Mouse (Mus musculus) forebrain, embryonic 12.5 days (tissue): ENCODE measurements around the gene Myo6. TPM values are rescaled to one million over a fixed set of nuclear protein-coding genes. Genes with fewer than 3 reads are reported as not detected.

ENCODE experiments used
- ATAC-seq: fragments of 200-750 bp; cut with Nextera tagmentation; 2 replicates; pipeline ENCODE4 v1.8.0; 2017; ENCODE audit warnings: moderate TSS enrichment; ENCODE audit not compliant: low FRiP score
- H3K27ac ChIP-seq: fragments of 300-500 bp; sonication (generic); 2 replicates; pipeline ENCODE4 v1.5.1; 2016; ENCODE audit warnings: mild to moderate bottlenecking
- H3K27me3 ChIP-seq: fragments of 300-500 bp; sonication (generic); 2 replicates; pipeline ENCODE4 v1.6.1; 2016; ENCODE audit warnings: mild to moderate bottlenecking
- H3K36me3 ChIP-seq: fragments of 300-500 bp; sonication (generic); replicated peaks from 2 replicates; pipeline ENCODE4 v1.6.1; 2016; ENCODE audit warnings: mild to moderate bottlenecking
- H3K4me1 ChIP-seq: fragments of 300-500 bp; sonication (generic); 2 replicates; pipeline ENCODE4 v1.6.1; 2016
- H3K4me2 ChIP-seq: fragments of 300-500 bp; sonication (generic); 2 replicates; pipeline ENCODE4 v1.6.1; 2016; ENCODE audit warnings: mild to moderate bottlenecking, moderate library complexity
- H3K4me3 ChIP-seq: fragments of 300-500 bp; sonication (generic); replicated peaks from 2 replicates; pipeline ENCODE4 v1.5.1; 2016; ENCODE audit warnings: mild to moderate bottlenecking
- H3K9ac ChIP-seq: fragments of 300-500 bp; sonication (generic); 2 replicates; pipeline ENCODE4 v1.6.1; 2016; ENCODE audit warnings: mild to moderate bottlenecking
- H3K9me3 ChIP-seq: fragments of 300-500 bp; sonication (generic); 2 replicates; pipeline ENCODE4 v1.6.1; 2016
- WGBS: fragments of 180-500 bp; shearing (Covaris S2); methylation state at CpG from one replicate; pipeline ENCODE4 v1.1.7; 2016; 5-methylcytosine and 5-hydroxymethylcytosine counted together
- polyA plus RNA-seq: library from polyadenylated mRNA; unstranded; fragments of >200 nt; fragmentation: Nextera tagmentation; extraction: Ambion mirVana; gene quantifications from 2 replicates; pipeline ENCODE4 v1.2.1, GENCODE M21; 2016

Gene Myo6
- polyA plus RNA-seq, 1 experiment from 2014 or later: 15.1 TPM

GRCm38 (mm10) chr9:80186693-80187092, 21.9 kb downstream of the Myo6 start:
- peaks cover 7% of the 10 kb centered on the region for H3K4me1 ChIP-seq
- ATAC-seq: 0 out of 2 replicates have a peak, but pooled peaks have one; percentile 42
- H3K9ac ChIP-seq: no peak overlapping the region
- H3K9me3 ChIP-seq: no peaks in the 10 kb centered on the region
- H3K4me2 ChIP-seq: no peak overlapping the region
- WGBS: 92% methylated on average over 8 of the region's 8 CpGs
- H3K27ac ChIP-seq: no peak overlapping the region
- H3K4me3 ChIP-seq: no peak overlapping the region
- no peaks in the 10 kb centered on the region for H3K36me3 ChIP-seq
- no peaks in the 10 kb centered on the region for H3K27me3 ChIP-seq

GRCm38 (mm10) chr9:80188324-80188893, 23.6 kb downstream of the Myo6 start:
- Histone ChIP-seq H3K4me2 (no peak overlapping the region), H3K36me3 (no peaks in the 10 kb centered on the region), H3K9ac (no peak overlapping the region), H3K27me3 (no peaks in the 10 kb centered on the region), H3K9me3 (no peaks in the 10 kb centered on the region), H3K4me3 (no peak overlapping the region), H3K4me1 (peaks cover 7% of the 10 kb centered on the region), H3K27ac (no peak overlapping the region)
- ATAC-seq: peak; percentile 77
- WGBS: 22% methylated on average over 5 of the region's 5 CpGs

DNA sequence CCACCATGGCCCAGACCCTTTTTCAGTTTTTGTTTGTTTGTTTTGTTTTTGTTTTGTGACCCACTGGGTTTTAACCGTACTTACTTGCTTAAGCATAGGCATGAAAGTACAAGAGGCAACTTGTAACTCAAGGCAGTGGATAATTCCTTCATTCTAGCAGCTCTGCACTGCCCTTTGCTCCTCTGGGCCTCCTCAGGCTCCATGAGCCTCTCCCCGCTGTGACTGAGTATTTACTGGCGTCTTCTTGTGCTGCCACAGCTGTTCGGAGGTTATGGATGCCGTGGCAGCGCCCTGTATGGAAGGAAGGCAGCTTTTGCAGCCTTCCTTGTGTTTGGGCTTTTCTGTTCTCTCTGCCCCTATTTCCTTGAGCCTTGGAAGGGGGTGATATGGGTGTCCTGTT, 26.4 kb downstream of the Myo6 start:
- Histone ChIP-seq H3K9ac (no peak overlapping the region), H3K4me1 (peaks cover 10% of the 10 kb centered on the region), H3K27ac (no peak overlapping the region), H3K9me3 (no peaks in the 10 kb centered on the region), H3K4me3 (no peak overlapping the region), H3K36me3 (no peaks in the 10 kb centered on the region), H3K27me3 (0 out of 2 replicates have a peak, but pooled peaks cover 2% of the 10 kb centered on the region), H3K4me2 (no peak overlapping the region)
- 74% methylated on average over 6 of the region's 6 CpGs for WGBS
- no peak for ATAC-seq

- no peak overlapping the region for H3K4me2 ChIP-seq
- H3K4me1 ChIP-seq: peaks cover 19% of the 10 kb centered on the region
- H3K9ac ChIP-seq: no peak overlapping the region
- 0 out of 2 replicates have a peak, but pooled peaks cover 3% of the 10 kb centered on the region for H3K27me3 ChIP-seq
- no peak overlapping the region for H3K27ac ChIP-seq
- WGBS: 86% methylated on average over 10 of the region's 10 CpGs
- H3K36me3 ChIP-seq: no peaks in the 10 kb centered on the region
- no peak for ATAC-seq
- H3K9me3 ChIP-seq: no peaks in the 10 kb centered on the region
- H3K4me3 ChIP-seq: no peak overlapping the region
These were observed 27.5 kb downstream of the Myo6 start for GRCm38 (mm10) chr9:80192324-80192723.

- no peaks in the 10 kb centered on the region for H3K36me3 ChIP-seq
- H3K27me3 ChIP-seq: 0 out of 2 replicates have a peak, but pooled peaks cover 3% of the 10 kb centered on the region
- H3K9ac ChIP-seq: no peak overlapping the region
- H3K4me2 ChIP-seq: no peak overlapping the region
- H3K27ac ChIP-seq: no peak overlapping the region
- H3K4me3 ChIP-seq: no peak overlapping the region
- H3K4me1 ChIP-seq: peaks cover 16% of the 10 kb centered on the region
- H3K9me3 ChIP-seq: no peaks in the 10 kb centered on the region
- no peak for ATAC-seq
- 76% methylated on average over 6 of the region's 6 CpGs for WGBS
These were observed 29.6 kb downstream of the Myo6 start for GRCm38 (mm10) chr9:80194446-80194845.

DNA sequence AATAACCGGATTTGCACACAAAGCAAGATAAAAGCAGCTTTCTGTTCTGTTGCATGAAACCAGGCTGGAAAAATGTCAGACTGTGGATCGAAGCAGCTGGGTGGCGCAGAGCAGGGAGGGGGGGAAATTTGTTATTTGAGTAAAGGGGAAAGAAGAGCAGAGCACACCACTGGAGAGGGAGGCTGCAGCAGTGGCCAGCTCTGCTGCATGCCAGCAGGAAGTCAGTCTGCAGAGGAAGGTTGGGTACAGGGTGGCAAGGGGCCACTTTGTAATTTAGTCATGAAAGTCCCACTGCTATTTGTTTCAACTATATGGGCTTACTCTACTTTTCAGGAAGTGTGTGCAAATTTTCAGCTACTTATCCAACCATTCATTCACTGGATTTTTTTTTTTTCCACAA, 31.3 kb downstream of the Myo6 start:
- H3K4me3 ChIP-seq: no peak overlapping the region
- H3K9me3 ChIP-seq: no peaks in the 10 kb centered on the region
- H3K9ac ChIP-seq: no peak overlapping the region
- H3K36me3 ChIP-seq: no peaks in the 10 kb centered on the region
- WGBS: 56% methylated on average over 3 of the region's 3 CpGs
- H3K27me3 ChIP-seq: 0 out of 2 replicates have a peak, but pooled peaks cover 3% of the 10 kb centered on the region
- H3K27ac ChIP-seq: no peak overlapping the region
- H3K4me1 ChIP-seq: peaks cover 24% of the 10 kb centered on the region
- no peak overlapping the region for H3K4me2 ChIP-seq
- no peak for ATAC-seq

GRCm38 (mm10) chr9:80197233-80197632, 32.4 kb downstream of the Myo6 start:
- Histone ChIP-seq H3K9me3 (no peaks in the 10 kb centered on the region), H3K4me1 (peaks cover 28% of the 10 kb centered on the region), H3K4me2 (no peak overlapping the region), H3K27ac (no peak overlapping the region), H3K4me3 (no peak overlapping the region), H3K9ac (no peak overlapping the region), H3K27me3 (0 out of 2 replicates have a peak, but pooled peaks cover 3% of the 10 kb centered on the region), H3K36me3 (no peaks in the 10 kb centered on the region)
- peak; percentile 47; the same call in 1 of the 2 replicates for ATAC-seq
- 22% methylated on average over 6 of the region's 6 CpGs for WGBS

DNA sequence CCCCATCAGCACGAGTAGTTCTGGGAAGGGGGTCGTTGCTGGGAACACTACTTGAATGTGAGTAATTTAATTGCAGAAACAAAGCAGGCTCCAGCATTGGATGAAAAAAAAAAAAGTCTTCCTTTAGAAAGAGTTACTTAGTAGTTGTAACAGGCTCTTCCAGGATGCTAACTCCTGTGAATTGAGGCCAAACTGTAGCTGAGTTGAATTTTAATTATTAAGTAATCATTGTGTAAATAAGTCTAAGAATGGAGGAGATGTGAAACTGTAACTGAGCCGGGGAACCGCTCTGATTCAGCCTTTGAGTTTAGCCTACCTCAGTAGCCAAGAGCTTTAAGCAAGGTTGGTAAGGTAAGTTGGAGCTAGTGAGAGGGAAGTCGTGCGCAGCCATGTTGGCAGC, 36.0 kb downstream of the Myo6 start:
- peaks cover 32% of the 10 kb centered on the region for H3K4me1 ChIP-seq
- H3K9ac ChIP-seq: no peak overlapping the region
- H3K4me2 ChIP-seq: peak overlapping the region; percentile 25
- H3K4me3 ChIP-seq: no peak overlapping the region
- H3K36me3 ChIP-seq: no peaks in the 10 kb centered on the region
- no peak for ATAC-seq
- H3K27me3 ChIP-seq: 0 out of 2 replicates have a peak, but pooled peaks cover 3% of the 10 kb centered on the region
- WGBS: 32% methylated on average over 6 of the region's 6 CpGs
- no peaks in the 10 kb centered on the region for H3K9me3 ChIP-seq
- peak overlapping the region; percentile 26; the same call in 1 of the 2 replicates for H3K27ac ChIP-seq

- no peaks in the 10 kb centered on the region for H3K27me3 ChIP-seq
- WGBS: 86% methylated on average over 14 of the region's 14 CpGs
- H3K4me3 ChIP-seq: no peak overlapping the region
- no peaks in the 10 kb centered on the region for H3K9me3 ChIP-seq
- no peaks in the 10 kb centered on the region for H3K36me3 ChIP-seq
- peaks cover 18% of the 10 kb centered on the region for H3K4me1 ChIP-seq
- no peak overlapping the region for H3K9ac ChIP-seq
- H3K4me2 ChIP-seq: no peak overlapping the region
- no peak for ATAC-seq
- no peak overlapping the region for H3K27ac ChIP-seq
These were observed 37.7 kb downstream of the Myo6 start for GRCm38 (mm10) chr9:80202374-80203060.

- 88% methylated on average over 2 of the region's 2 CpGs for WGBS
These were observed 43.9 kb downstream of the Myo6 start for GRCm38 (mm10) chr9:80208681-80209080.

DNA sequence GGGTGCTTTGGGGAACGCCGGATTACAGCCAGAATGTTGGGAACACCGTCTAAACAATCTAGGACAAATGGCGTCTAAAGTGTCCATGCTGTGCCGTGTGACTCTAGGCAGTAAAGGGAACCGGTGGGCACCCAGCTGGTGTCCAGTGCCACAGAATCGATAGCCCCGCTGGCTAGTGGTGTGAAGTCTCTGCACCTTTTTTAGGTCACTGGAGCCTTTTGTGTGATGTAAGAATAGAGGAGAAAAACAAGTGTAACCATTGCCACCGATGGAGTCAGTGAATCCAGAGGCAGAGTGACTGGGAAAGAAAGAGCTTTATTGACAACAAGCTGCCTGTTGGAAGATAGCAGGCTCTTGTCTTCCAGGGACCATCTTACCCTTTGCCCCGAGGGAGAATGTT, 44.6 kb downstream of the Myo6 start:
- Histone ChIP-seq H3K36me3 (no peaks in the 10 kb centered on the region), H3K9me3 (no peaks in the 10 kb centered on the region), H3K4me3 (no peak overlapping the region), H3K9ac (no peak overlapping the region), H3K4me1 (no peaks in the 10 kb centered on the region), H3K27me3 (no peaks in the 10 kb centered on the region), H3K27ac (no peak overlapping the region), H3K4me2 (no peak overlapping the region)
- WGBS: 63% methylated on average over 10 of the region's 10 CpGs
- ATAC-seq: no peak

More at GRCm38 (mm10) chr9:80208681-80209080, 43.9 kb downstream of the Myo6 start:
- Histone ChIP-seq H3K27ac (no peak overlapping the region), H3K4me3 (no peak overlapping the region), H3K36me3 (no peaks in the 10 kb centered on the region), H3K27me3 (no peaks in the 10 kb centered on the region), H3K9me3 (no peaks in the 10 kb centered on the region), H3K4me1 (no peaks in the 10 kb centered on the region), H3K9ac (no peak overlapping the region), H3K4me2 (no peak overlapping the region)
- ATAC-seq: no peak

DNA sequence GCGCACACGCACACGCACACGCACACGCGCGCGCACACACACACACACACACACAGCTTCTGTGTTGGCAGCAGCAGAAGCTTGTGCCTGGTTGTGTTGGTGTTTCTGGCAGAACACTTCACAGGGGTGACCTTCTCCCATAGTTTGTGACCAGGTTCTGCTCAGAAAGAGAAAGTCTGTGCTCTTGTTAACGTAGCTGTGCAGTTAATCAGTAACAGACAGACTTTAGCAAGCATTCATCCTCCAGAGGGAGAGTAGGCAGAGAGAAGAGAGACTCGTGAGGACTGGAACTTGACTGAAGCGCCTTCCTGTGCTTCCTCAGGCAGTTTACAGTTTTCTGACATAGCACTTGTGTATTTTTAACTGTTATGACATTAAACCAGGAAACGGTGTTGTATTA, 45.3 kb downstream of the Myo6 start:
- Histone ChIP-seq H3K27ac (no peak overlapping the region), H3K9me3 (no peaks in the 10 kb centered on the region), H3K9ac (no peak overlapping the region), H3K4me1 (no peaks in the 10 kb centered on the region), H3K36me3 (no peaks in the 10 kb centered on the region), H3K4me2 (no peak overlapping the region), H3K4me3 (no peak overlapping the region), H3K27me3 (no peaks in the 10 kb centered on the region)
- WGBS: 86% methylated on average over 12 of the region's 12 CpGs
- no peak for ATAC-seq

DNA sequence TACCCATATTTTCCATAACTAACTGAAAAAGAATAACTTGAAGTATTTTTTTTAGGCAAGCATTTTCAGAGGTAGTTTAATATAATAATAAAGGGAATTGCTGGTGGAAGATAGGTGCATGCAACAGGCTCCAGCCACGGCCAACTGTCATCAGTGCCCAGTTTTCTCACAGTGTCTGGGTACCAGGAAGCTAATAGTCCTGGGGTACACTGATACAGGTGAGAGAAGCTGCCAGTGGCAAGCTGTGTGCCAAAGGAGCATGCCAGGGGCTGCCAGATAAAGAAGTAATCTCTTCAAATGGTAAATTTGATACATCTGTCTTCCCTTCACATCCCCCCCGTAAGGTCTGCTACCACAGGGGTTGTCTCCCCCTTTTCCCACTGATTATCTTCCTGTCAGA, 48.6 kb downstream of the Myo6 start:
- Histone ChIP-seq H3K36me3 (no peaks in the 10 kb centered on the region), H3K4me1 (no peaks in the 10 kb centered on the region), H3K9ac (no peak overlapping the region), H3K9me3 (no peaks in the 10 kb centered on the region), H3K27ac (no peak overlapping the region), H3K4me3 (no peak overlapping the region), H3K27me3 (no peaks in the 10 kb centered on the region), H3K4me2 (no peak overlapping the region)
- no peak for ATAC-seq
- WGBS: 88% methylated on average over 2 of the region's 2 CpGs
